Mouse (Mus musculus): ENCODE measurements around the gene Gbf1. TPM values are rescaled to one million over a fixed set of nuclear protein-coding genes. Genes with fewer than 3 reads are reported as not detected.

The Gbf1 gene
- polyA plus RNA-seq, 1 experiment from 2014 or later = 65.1 TPM

GRCm38 (mm10) chr19:46296938-46297337 is 144.6 kb downstream of the Gbf1 start:
- H3K4me3 ChIP-seq (replicated peaks; ENCODE audit: low read length) = no peak overlapping the region
- no peak for ATAC-seq
- 68% methylated on average over 4 of the region's 4 CpGs for WGBS
- H3K27ac ChIP-seq (ENCODE audit: low read length) = no peak overlapping the region
- H3K4me2 ChIP-seq (ENCODE audit: low read length) = no peak overlapping the region
- H3K36me3 ChIP-seq (ENCODE audit: control insufficient read depth, insufficient read depth) = no peaks in the 10 kb centered on the region
- H3K4me1 ChIP-seq (replicated peaks; ENCODE audit: control insufficient read depth, insufficient read depth, low read length) = no peaks in the 10 kb centered on the region
- no peak overlapping the region for H3K9ac ChIP-seq (replicated peaks; ENCODE audit: low read depth, low read length)
- H3K27me3 ChIP-seq (replicated peaks; ENCODE audit: control insufficient read depth, insufficient read depth, low read length) = no peaks in the 10 kb centered on the region
- no peaks in the 10 kb centered on the region for H3K9me3 ChIP-seq (ENCODE audit: control insufficient read depth, low read length)

- no peak overlapping the region for H3K9ac ChIP-seq (replicated peaks; ENCODE audit: low read depth, low read length)
- ATAC-seq = no peak
- 37% methylated on average over 8 of the region's 8 CpGs for WGBS
Measured at GRCm38 (mm10) chr19:46300294-46301045, 148.2 kb downstream of the Gbf1 start.

GRCm38 (mm10) chr19:46302551-46302950 is 150.2 kb downstream of the Gbf1 start:
- Histone ChIP-seq H3K27ac (ENCODE audit: low read length) (no peak overlapping the region), H3K9me3 (ENCODE audit: control insufficient read depth, low read length) (no peaks in the 10 kb centered on the region), H3K36me3 (ENCODE audit: control insufficient read depth, insufficient read depth) (no peaks in the 10 kb centered on the region), H3K4me1 (replicated peaks; ENCODE audit: control insufficient read depth, insufficient read depth, low read length) (peaks cover 23% of the 10 kb centered on the region), H3K9ac (replicated peaks; ENCODE audit: low read depth, low read length) (no peak overlapping the region), H3K27me3 (replicated peaks; ENCODE audit: control insufficient read depth, insufficient read depth, low read length) (peaks cover 5% of the 10 kb centered on the region; the same call in 1 of the 2 replicates), H3K4me2 (ENCODE audit: low read length) (no peak overlapping the region), H3K4me3 (replicated peaks; ENCODE audit: low read length) (no peak overlapping the region)
- WGBS = 87% methylated on average over 4 of the region's 4 CpGs
- ATAC-seq = no peak

More at GRCm38 (mm10) chr19:46300294-46301045, 148.2 kb downstream of the Gbf1 start:
- no peak overlapping the region for H3K27ac ChIP-seq (ENCODE audit: low read length)
- 0 out of 2 replicates have a peak, but pooled peaks cover 4% of the 10 kb centered on the region for H3K27me3 ChIP-seq (replicated peaks; ENCODE audit: control insufficient read depth, insufficient read depth, low read length)
- H3K4me3 ChIP-seq (replicated peaks; ENCODE audit: low read length) = no peak overlapping the region
- no peaks in the 10 kb centered on the region for H3K9me3 ChIP-seq (ENCODE audit: control insufficient read depth, low read length)
- H3K4me1 ChIP-seq (replicated peaks; ENCODE audit: control insufficient read depth, insufficient read depth, low read length) = peaks cover 17% of the 10 kb centered on the region
- H3K36me3 ChIP-seq (ENCODE audit: control insufficient read depth, insufficient read depth) = no peaks in the 10 kb centered on the region
- no peak overlapping the region for H3K4me2 ChIP-seq (ENCODE audit: low read length)

- 55% methylated on average over 18 of the region's 18 CpGs for WGBS
- H3K9me3 ChIP-seq (ENCODE audit: control insufficient read depth, low read length) = no peaks in the 10 kb centered on the region
- peaks cover 12% of the 10 kb centered on the region for H3K27me3 ChIP-seq (replicated peaks; ENCODE audit: control insufficient read depth, insufficient read depth, low read length)
- no peaks in the 10 kb centered on the region for H3K36me3 ChIP-seq (ENCODE audit: control insufficient read depth, insufficient read depth)
- peak overlapping the region; percentile 89 for H3K4me2 ChIP-seq (ENCODE audit: low read length)
- no peak overlapping the region for H3K9ac ChIP-seq (replicated peaks; ENCODE audit: low read depth, low read length)
- ATAC-seq = no peak
- H3K4me1 ChIP-seq (replicated peaks; ENCODE audit: control insufficient read depth, insufficient read depth, low read length) = peaks cover 24% of the 10 kb centered on the region
- H3K27ac ChIP-seq (ENCODE audit: low read length) = no peak overlapping the region
- H3K4me3 ChIP-seq (replicated peaks; ENCODE audit: low read length) = peak overlapping the region; percentile 60
Measured at GRCm38 (mm10) chr19:46303251-46304215, 151.2 kb downstream of the Gbf1 start.

- ATAC-seq = peak; percentile 73
- WGBS = under 1% methylated on average over 34 of the region's 39 CpGs
- no peak within 1 kb of the TSS for H3K27ac ChIP-seq (ENCODE audit: low read length)
- peak within 1 kb of the TSS; percentile 66 for H3K9ac ChIP-seq (replicated peaks; ENCODE audit: low read depth, low read length)
- H3K4me1 ChIP-seq (replicated peaks; ENCODE audit: control insufficient read depth, insufficient read depth, low read length) = peaks cover 31% of the 10 kb centered on the region
- no peaks in the 10 kb centered on the region for H3K36me3 ChIP-seq (ENCODE audit: control insufficient read depth, insufficient read depth)
- H3K9me3 ChIP-seq (ENCODE audit: control insufficient read depth, low read length) = no peaks in the 10 kb centered on the region
- peak within 1 kb of the TSS; percentile 89 for H3K4me2 ChIP-seq (ENCODE audit: low read length)
- peak within 1 kb of the TSS; percentile 60 for H3K4me3 ChIP-seq (replicated peaks; ENCODE audit: low read length)
- peaks cover 12% of the 10 kb centered on the region for H3K27me3 ChIP-seq (replicated peaks; ENCODE audit: control insufficient read depth, insufficient read depth, low read length)
Measured at GRCm38 (mm10) chr19:46304216-46304841, 152.0 kb downstream of the Gbf1 start, which contains the start of gene Nfkb2. TSS of gene Nfkb2 (plus strand) at chr19:46304320.

- WGBS = under 1% methylated on average over 34 of the region's 34 CpGs
Measured at GRCm38 (mm10) chr19:46304908-46305333, 152.6 kb downstream of the Gbf1 start.

GRCm38 (mm10) chr19:46305432-46306267 is 153.3 kb downstream of the Gbf1 start:
- Histone ChIP-seq H3K27ac (ENCODE audit: low read length) (no peak overlapping the region), H3K4me3 (replicated peaks; ENCODE audit: low read length) (peak overlapping the region; percentile 60), H3K9ac (replicated peaks; ENCODE audit: low read depth, low read length) (peak overlapping the region; percentile 66), H3K27me3 (replicated peaks; ENCODE audit: control insufficient read depth, insufficient read depth, low read length) (peaks cover 12% of the 10 kb centered on the region), H3K4me2 (ENCODE audit: low read length) (peak overlapping the region; percentile 89), H3K36me3 (ENCODE audit: control insufficient read depth, insufficient read depth) (no peaks in the 10 kb centered on the region), H3K9me3 (ENCODE audit: control insufficient read depth, low read length) (no peaks in the 10 kb centered on the region), H3K4me1 (replicated peaks; ENCODE audit: control insufficient read depth, insufficient read depth, low read length) (peaks cover 31% of the 10 kb centered on the region)
- ATAC-seq = peak; percentile 41
- under 1% methylated on average over 36 of the region's 43 CpGs for WGBS

More at GRCm38 (mm10) chr19:46304908-46305333, 152.6 kb downstream of the Gbf1 start:
- no peaks in the 10 kb centered on the region for H3K9me3 ChIP-seq (ENCODE audit: control insufficient read depth, low read length)
- peaks cover 31% of the 10 kb centered on the region for H3K4me1 ChIP-seq (replicated peaks; ENCODE audit: control insufficient read depth, insufficient read depth, low read length)
- H3K36me3 ChIP-seq (ENCODE audit: control insufficient read depth, insufficient read depth) = no peaks in the 10 kb centered on the region
- peak overlapping the region; percentile 89 for H3K4me2 ChIP-seq (ENCODE audit: low read length)
- peak overlapping the region; percentile 60 for H3K4me3 ChIP-seq (replicated peaks; ENCODE audit: low read length)
- peak; percentile 26; the same call in 1 of the 2 replicates for ATAC-seq
- H3K27ac ChIP-seq (ENCODE audit: low read length) = no peak overlapping the region
- peak overlapping the region; percentile 66 for H3K9ac ChIP-seq (replicated peaks; ENCODE audit: low read depth, low read length)
- peaks cover 12% of the 10 kb centered on the region for H3K27me3 ChIP-seq (replicated peaks; ENCODE audit: control insufficient read depth, insufficient read depth, low read length)

- Histone ChIP-seq H3K9ac (replicated peaks; ENCODE audit: low read depth, low read length) (no peak overlapping the region), H3K4me2 (ENCODE audit: low read length) (peak overlapping the region; percentile 89)
- ATAC-seq = no peak
Measured at GRCm38 (mm10) chr19:46306268-46306610, 153.9 kb downstream of the Gbf1 start.

More at GRCm38 (mm10) chr19:46306268-46306610, 153.9 kb downstream of the Gbf1 start:
- peaks cover 12% of the 10 kb centered on the region for H3K27me3 ChIP-seq (replicated peaks; ENCODE audit: control insufficient read depth, insufficient read depth, low read length)
- 52% methylated on average over 5 of the region's 5 CpGs for WGBS
- H3K4me3 ChIP-seq (replicated peaks; ENCODE audit: low read length) = no peak overlapping the region
- peaks cover 31% of the 10 kb centered on the region for H3K4me1 ChIP-seq (replicated peaks; ENCODE audit: control insufficient read depth, insufficient read depth, low read length)
- H3K9me3 ChIP-seq (ENCODE audit: control insufficient read depth, low read length) = no peaks in the 10 kb centered on the region
- H3K36me3 ChIP-seq (ENCODE audit: control insufficient read depth, insufficient read depth) = no peaks in the 10 kb centered on the region
- no peak overlapping the region for H3K27ac ChIP-seq (ENCODE audit: low read length)

All from forebrain, embryonic 16.5 days (tissue).